Mouse (Mus musculus) heart, embryonic 16.5 days (tissue): ENCODE results near the gene Asic2. TPM values are rescaled to one million over a fixed set of nuclear protein-coding genes. Genes with fewer than 3 reads are reported as not detected.
"Not testable (repeated sequence)": the region's sequence is repeated elsewhere in the genome, so short reads cannot be mapped to it uniquely, and the experiment has no call there.

Source experiments
- ATAC-seq: fragments of 200-750 bp; cut with Nextera tagmentation; replicated peaks from 2 replicates; pipeline ENCODE4 v1.8.0; 2017; ENCODE audit warnings: moderate number of reproducible peaks; ENCODE audit not compliant: insufficient read depth, low FRiP score; ENCODE audit errors: extremely low read depth
- H3K27ac ChIP-seq: fragments of 300-500 bp; sonication (generic); 2 replicates; pipeline ENCODE4 v1.5.1; 2014; ENCODE audit warnings: mild to moderate bottlenecking, low read length, control low read depth, moderate library complexity
- H3K27me3 ChIP-seq: fragments of 300-500 bp; sonication (generic); 2 replicates; pipeline ENCODE4 v1.6.1; 2014; ENCODE audit warnings: low read length, mixed read lengths; ENCODE audit not compliant: control insufficient read depth, insufficient read depth
- H3K36me3 ChIP-seq: fragments of 300-500 bp; sonication (generic); 2 replicates; pipeline ENCODE4 v1.6.1; 2014; ENCODE audit not compliant: control insufficient read depth, insufficient read depth
- H3K4me1 ChIP-seq: fragments of 300-500 bp; sonication (generic); 2 replicates; pipeline ENCODE4 v1.6.1; 2014; ENCODE audit warnings: low read length, mixed read lengths; ENCODE audit not compliant: control insufficient read depth, insufficient read depth
- H3K4me2 ChIP-seq: fragments of 300-500 bp; sonication (generic); 2 replicates; pipeline ENCODE4 v1.6.1; 2014; ENCODE audit warnings: low read depth, mild to moderate bottlenecking, control low read depth, low read length
- H3K4me3 ChIP-seq: fragments of 300-500 bp; sonication (generic); 2 replicates; pipeline ENCODE4 v1.5.1; 2014; ENCODE audit warnings: mild to moderate bottlenecking, control low read depth, low read length
- H3K9ac ChIP-seq: fragments of 300-500 bp; sonication (generic); 2 replicates; pipeline ENCODE4 v1.6.1; 2014; ENCODE audit warnings: low read length, control low read depth
- H3K9me3 ChIP-seq: fragments of 300-500 bp; sonication (generic); replicated peaks from 2 replicates; pipeline ENCODE4 v1.6.1; 2016; ENCODE audit warnings: low read length; ENCODE audit not compliant: control insufficient read depth
- WGBS: fragments of 180-500 bp; shearing (Covaris S2); extraction: QIAGEN DNeasy Blood & Tissue Kit; methylation state at CpG from one replicate; pipeline ENCODE4 v1.1.7; 2014; 5-methylcytosine and 5-hydroxymethylcytosine counted together
- polyA plus RNA-seq: library from polyadenylated mRNA; unstranded; fragments of >200 nt; fragmentation: Nextera tagmentation; extraction: Ambion mirVana; gene quantifications from 2 replicates; pipeline ENCODE4 v1.2.1, GENCODE M21; 2015

Gene Asic2
- polyA plus RNA-seq, 1 experiment from 2014 or later, result not detected

DNA sequence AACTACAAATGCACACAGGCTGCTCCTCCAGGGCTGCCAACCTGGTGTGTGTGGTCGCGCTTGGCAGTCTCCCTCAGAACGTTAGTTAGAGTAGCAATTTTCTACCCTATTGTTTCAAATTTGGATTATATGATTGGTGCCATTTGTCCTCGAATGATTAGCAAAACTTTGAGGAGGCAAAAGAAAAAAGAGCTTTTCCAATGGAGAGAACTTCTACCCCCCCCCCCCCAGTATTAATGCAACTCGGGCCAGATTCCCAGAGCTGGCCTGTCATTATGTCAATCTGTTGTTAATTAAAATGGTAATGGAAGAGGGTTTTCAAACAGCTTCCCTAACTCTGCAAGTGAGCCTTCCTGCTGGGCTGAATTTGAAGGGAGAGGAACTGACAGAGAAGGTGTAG lies 690.9 kb downstream of the Asic2 start:
- Histone ChIP-seq H3K9ac (no peak overlapping the region), H3K9me3 (no peaks in the 10 kb centered on the region), H3K4me2 (no peak overlapping the region), H3K4me1 (no peaks in the 10 kb centered on the region), H3K4me3 (no peak overlapping the region), H3K36me3 (no peaks in the 10 kb centered on the region), H3K27ac (no peak overlapping the region), H3K27me3 (no peaks in the 10 kb centered on the region)
- ATAC-seq, result no peak
- 51% methylated on average over 5 of the region's 5 CpGs for WGBS

DNA sequence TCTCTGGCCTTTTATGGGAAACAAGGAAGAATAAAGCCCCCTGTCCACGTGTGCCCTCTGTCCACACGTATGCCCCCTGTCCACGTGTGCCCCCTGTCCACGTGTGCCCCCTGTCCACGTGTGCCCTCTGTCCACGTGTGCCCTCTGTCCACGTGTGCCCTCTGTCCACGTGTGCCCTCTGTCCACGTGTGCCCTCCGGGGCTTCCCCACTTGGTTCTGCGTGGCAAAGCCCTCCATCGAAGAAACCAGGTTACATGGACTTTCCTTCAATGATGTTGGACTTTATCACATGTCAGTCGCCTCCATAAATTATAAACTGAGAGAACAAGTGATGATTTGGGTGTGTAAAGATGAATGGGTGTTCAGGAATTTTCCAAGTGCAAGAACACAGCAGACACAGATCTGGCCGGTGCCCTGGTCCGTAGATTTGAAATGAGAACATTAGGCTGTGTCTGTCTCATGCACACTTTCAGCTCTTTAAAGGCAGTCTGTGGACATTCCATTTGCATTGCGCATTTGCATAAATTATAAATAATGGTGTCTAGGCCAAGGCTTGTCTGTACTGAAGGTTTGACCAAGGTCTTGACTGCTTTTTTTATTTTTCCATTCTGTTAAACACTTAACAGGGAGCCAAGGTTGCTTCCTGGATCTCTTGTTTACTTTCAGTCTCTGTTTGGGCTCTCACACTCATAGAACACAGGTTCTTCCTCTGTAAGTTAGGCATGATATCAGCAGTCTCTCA lies 695.4 kb downstream of the Asic2 start:
- H3K4me3 ChIP-seq, result no peak overlapping the region
- H3K4me2 ChIP-seq, result no peak overlapping the region
- no peak for ATAC-seq
- H3K9ac ChIP-seq, result no peak overlapping the region
- no peaks in the 10 kb centered on the region for H3K9me3 ChIP-seq
- no peaks in the 10 kb centered on the region for H3K4me1 ChIP-seq
- H3K36me3 ChIP-seq, result no peaks in the 10 kb centered on the region
- no peaks in the 10 kb centered on the region for H3K27me3 ChIP-seq
- WGBS, result 81% methylated on average over 16 of the region's 16 CpGs
- H3K27ac ChIP-seq, result no peak overlapping the region

DNA sequence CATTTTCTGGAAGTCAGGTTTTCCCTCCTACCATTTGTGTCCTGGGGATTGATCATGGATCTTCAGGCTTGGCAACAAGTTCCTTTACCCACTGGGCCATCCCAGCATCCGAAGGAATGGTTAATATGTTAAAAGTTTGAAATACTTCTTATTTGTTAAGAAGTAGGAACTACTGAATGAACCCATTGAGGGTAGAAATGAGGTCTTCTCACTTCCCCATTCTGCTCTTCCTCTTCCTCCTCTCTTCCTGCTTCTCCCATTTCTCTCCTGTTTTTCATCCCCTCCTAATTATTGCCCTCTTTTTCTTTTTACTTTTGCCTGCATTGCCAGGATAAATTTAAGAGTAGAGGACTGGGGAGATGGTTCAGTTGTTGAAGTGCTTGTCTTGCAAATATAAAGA lies 696.8 kb downstream of the Asic2 start:
- no peaks in the 10 kb centered on the region for H3K4me1 ChIP-seq
- H3K36me3 ChIP-seq, result no peaks in the 10 kb centered on the region
- 77% methylated on average over 1 of the region's 1 CpGs for WGBS

DNA sequence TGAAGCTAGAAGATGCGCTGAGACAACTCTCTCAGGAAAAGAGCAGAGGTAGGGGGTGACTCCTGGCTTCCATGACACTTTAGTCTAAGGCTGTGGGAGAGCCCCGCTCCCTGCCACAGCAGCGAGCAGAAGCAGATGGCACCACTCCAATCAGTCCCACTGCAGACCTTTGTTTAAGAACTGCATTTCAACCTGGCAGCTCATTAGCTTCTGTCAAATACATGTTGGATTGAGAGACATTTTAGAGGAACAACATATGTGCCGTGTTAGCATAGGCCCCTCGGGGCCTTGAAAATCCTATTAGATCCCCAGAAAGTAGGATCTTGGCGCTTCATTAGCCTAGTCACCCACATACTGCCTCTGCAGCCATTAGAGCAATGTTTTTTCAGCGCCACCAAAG lies 697.7 kb downstream of the Asic2 start:
- H3K9me3 ChIP-seq, result no peaks in the 10 kb centered on the region
- no peaks in the 10 kb centered on the region for H3K36me3 ChIP-seq
- no peaks in the 10 kb centered on the region for H3K4me1 ChIP-seq
- 71% methylated on average over 7 of the region's 7 CpGs for WGBS
- no peak overlapping the region for H3K9ac ChIP-seq
- ATAC-seq, result no peak
- no peak overlapping the region for H3K27ac ChIP-seq
- no peak overlapping the region for H3K4me2 ChIP-seq
- H3K4me3 ChIP-seq, result no peak overlapping the region
- H3K27me3 ChIP-seq, result no peaks in the 10 kb centered on the region

More for the DNA sequence above, 696.8 kb downstream of the Asic2 start:
- Histone ChIP-seq H3K27me3 (no peaks in the 10 kb centered on the region), H3K27ac (no peak overlapping the region), H3K9me3 (no peaks in the 10 kb centered on the region), H3K9ac (no peak overlapping the region), H3K4me3 (no peak overlapping the region), H3K4me2 (no peak overlapping the region)
- ATAC-seq, result no peak

DNA sequence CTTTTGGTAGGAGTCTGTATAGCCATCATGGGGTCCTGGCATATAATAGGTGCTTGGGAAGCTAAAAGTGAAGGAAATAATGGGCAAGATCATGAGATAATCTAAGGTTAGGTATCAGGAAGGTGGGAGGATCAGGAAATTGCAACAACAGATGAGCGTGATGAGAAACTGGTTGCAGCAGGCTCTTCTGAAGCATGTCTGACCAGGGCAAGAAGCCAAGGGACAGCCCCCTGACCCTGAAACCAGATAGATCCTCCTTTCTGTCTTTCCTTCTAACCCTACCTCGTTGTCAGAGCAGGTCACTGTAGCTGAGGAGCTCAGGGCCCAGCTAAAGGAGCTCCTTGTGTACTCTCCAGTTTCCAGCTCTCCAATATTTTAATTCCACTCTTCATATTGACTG lies 704.5 kb downstream of the Asic2 start:
- no peak overlapping the region for H3K9ac ChIP-seq
- no peak overlapping the region for H3K4me2 ChIP-seq
- no peak for ATAC-seq
- no peaks in the 10 kb centered on the region for H3K9me3 ChIP-seq
- H3K27me3 ChIP-seq, result no peaks in the 10 kb centered on the region
- no peaks in the 10 kb centered on the region for H3K36me3 ChIP-seq
- WGBS, result 58% methylated on average over 2 of the region's 2 CpGs
- H3K4me3 ChIP-seq, result no peak overlapping the region
- H3K4me1 ChIP-seq, result no peaks in the 10 kb centered on the region
- no peak overlapping the region for H3K27ac ChIP-seq

DNA sequence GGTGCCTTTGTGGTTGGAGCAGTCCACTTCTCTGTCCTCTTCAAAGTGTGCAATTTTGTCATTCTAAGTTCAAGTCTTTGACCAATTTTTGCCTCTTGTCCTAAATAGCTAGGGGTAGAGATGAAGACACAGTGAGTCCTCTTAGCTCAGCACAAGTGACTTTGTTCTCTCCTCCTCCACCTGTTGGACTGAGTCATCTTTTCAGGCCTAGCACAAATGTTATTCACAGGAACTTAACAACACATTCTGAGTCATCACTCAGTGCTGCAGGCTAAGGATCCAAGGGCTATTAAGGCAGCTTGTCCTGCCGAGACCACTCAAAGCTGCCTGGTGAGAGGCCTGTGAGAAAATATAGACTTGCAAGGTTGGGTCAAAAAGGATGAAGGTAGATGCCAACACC lies 705.1 kb downstream of the Asic2 start:
- no peak for ATAC-seq
- no peaks in the 10 kb centered on the region for H3K4me1 ChIP-seq
- H3K27ac ChIP-seq, result no peak overlapping the region
- no peak overlapping the region for H3K4me2 ChIP-seq
- H3K4me3 ChIP-seq, result no peak overlapping the region
- no peaks in the 10 kb centered on the region for H3K36me3 ChIP-seq
- H3K9ac ChIP-seq, result no peak overlapping the region
- 62% methylated on average over 1 of the region's 1 CpGs for WGBS
- no peaks in the 10 kb centered on the region for H3K27me3 ChIP-seq
- H3K9me3 ChIP-seq, result no peaks in the 10 kb centered on the region

DNA sequence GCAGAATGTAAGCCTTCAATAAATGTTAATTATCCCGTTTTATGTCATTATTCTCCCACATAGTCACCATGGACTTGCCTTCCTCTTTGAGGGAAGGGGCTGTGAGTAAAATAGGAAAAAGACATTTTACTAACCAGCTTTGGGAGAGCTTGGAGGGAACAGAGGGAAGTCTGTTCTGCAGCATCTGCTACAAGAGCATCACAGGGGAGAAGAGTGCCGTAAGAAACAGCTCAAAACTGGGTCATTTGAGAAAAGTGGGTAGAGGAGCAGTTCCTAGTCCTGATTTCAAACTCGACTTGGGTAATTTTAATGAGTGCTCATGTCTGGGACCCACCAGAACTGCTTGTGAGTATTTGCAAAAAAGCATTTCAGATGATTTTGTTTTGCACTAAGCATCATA lies 707.0 kb downstream of the Asic2 start:
- Histone ChIP-seq H3K4me2 (no peak overlapping the region), H3K36me3 (no peaks in the 10 kb centered on the region), H3K4me1 (no peaks in the 10 kb centered on the region), H3K9me3 (no peaks in the 10 kb centered on the region), H3K27ac (no peak overlapping the region), H3K27me3 (no peaks in the 10 kb centered on the region), H3K4me3 (no peak overlapping the region), H3K9ac (no peak overlapping the region)
- no peak for ATAC-seq
- 71% methylated on average over 3 of the region's 3 CpGs for WGBS

DNA sequence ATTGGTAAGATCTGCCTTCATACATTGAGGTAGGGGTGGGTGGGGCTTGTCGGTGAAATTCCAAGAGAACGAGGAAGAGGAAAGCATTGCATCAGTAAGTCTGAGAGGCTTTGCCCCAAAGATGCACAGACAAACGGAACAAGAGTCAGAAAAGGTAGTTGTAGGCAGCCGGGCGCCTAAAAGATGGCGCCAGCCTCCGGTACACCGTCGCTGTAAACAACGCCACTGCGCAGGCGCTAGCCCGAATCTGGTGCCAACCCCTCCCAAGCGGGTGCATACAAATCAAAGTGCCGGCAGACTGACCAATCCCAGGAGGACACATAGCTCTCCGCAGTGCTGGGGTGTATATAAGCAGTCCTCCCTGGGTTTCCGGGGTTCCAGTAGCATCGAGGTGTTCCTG lies 727.1 kb downstream of the Asic2 start:
- H3K4me3 ChIP-seq, ATAC-seq: not testable (repeated sequence)
- WGBS, result 93% methylated on average over 18 of the region's 18 CpGs

DNA sequence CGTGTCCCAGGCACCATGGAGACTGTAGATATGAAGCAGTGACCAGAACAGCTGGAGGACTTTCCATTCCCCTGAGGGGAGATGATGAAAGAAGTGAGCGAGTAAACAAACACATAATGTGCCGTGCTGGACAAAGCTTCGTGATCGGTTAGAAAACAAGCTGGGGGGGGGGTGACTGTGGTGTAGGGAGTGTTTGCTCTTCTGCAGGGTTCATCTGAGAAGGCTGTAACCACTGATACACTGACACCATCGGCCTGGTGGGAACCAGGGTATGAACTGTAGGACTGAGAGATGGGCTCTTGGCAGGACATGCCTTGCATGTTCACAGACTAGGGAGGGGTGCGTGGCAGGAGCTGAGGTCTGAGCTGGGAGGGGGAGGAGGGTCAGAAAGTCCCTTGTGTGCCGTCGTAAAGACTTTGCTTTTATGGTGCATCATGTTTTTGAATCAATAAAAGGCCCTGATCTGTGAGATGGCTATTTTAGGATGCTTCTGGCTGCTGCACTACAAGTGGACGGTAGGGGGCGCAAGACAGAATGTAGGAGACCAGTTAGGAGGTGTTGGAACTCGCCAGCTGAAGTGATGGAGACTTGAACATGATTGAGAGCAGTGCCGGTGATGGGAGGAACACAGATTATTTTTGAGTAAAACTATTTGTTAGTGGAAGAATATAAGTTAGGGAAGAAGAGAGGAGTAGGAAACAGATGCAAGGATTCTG lies 728.1 kb downstream of the Asic2 start:
- no peak overlapping the region for H3K4me2 ChIP-seq
- ATAC-seq, result no peak
- no peak overlapping the region for H3K27ac ChIP-seq
- no peaks in the 10 kb centered on the region for H3K9me3 ChIP-seq
- H3K36me3 ChIP-seq, result no peaks in the 10 kb centered on the region
- no peak overlapping the region for H3K4me3 ChIP-seq
- no peak overlapping the region for H3K9ac ChIP-seq
- WGBS, result 43% methylated on average over 13 of the region's 13 CpGs
- 0 out of 2 replicates have a peak, but pooled peaks cover 3% of the 10 kb centered on the region for H3K27me3 ChIP-seq
- no peaks in the 10 kb centered on the region for H3K4me1 ChIP-seq

More for the DNA sequence above, 727.1 kb downstream of the Asic2 start:
- not testable (repeated sequence) for H3K27me3 ChIP-seq, H3K9me3 ChIP-seq, H3K4me2 ChIP-seq, H3K27ac ChIP-seq, H3K36me3 ChIP-seq, H3K4me1 ChIP-seq, H3K9ac ChIP-seq
